Mouse (Mus musculus): Measurements from ENCODE around the gene Sod2. TPM values are rescaled to one million over a fixed set of nuclear protein-coding genes. Genes with fewer than 3 reads are reported as not detected.
"Not testable (repeated sequence)": the region's sequence is repeated elsewhere in the genome, so short reads cannot be mapped to it uniquely, and the experiment has no call there.

Gene Sod2
- polyA plus RNA-seq, 1 experiment from 2014 or later: 560 TPM

GRCm38 (mm10) chr17:13052124-13052813, 45.6 kb downstream of the Sod2 start, which contains the start of gene Gpr31b:
Gpr31b (minus strand) TSS chr17:13052296.
- WGBS: 50% methylated on average over 1 of the region's 8 CpGs
- not testable (repeated sequence) for ATAC-seq (replicated peaks; ENCODE audit: extremely low read depth, insufficient read depth, low FRiP score); H3K27ac ChIP-seq (ENCODE audit: low read length); H3K4me3 ChIP-seq (ENCODE audit: low read length); H3K9ac ChIP-seq (ENCODE audit: low read length); H3K9me3 ChIP-seq (replicated peaks; ENCODE audit: control insufficient read depth, low read length); H3K4me2 ChIP-seq (ENCODE audit: low read depth, low read length); H3K4me1 ChIP-seq (ENCODE audit: control insufficient read depth, insufficient read depth, low read length); H3K36me3 ChIP-seq (ENCODE audit: control insufficient read depth, insufficient read depth); H3K27me3 ChIP-seq (ENCODE audit: control insufficient read depth, insufficient read depth, low read length)

DNA sequence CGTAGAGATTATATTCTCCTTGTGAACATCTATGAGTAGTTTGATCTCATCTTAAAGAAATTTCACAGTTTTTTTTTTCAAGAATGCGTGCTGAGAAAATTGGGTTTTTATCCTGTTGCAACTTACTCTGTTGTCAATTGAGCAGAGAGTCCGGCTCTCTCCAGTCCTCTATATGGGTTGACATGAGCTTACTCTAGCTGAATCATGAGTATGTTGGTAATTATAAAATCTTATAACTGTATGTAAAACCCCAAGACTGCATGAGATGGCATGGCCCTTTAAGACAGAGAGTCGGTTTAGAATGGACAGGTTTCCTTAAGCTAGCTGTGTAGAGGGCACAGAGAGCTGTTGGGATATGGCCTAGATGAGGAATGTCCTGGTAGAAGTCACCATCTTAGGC, 54.2 kb downstream of the Sod2 start, which contains the start of gene Tcp10b:
TSS of gene Tcp10b (plus strand) at position 301 of the 400 bp plus-strand sequence.
- H3K4me1 ChIP-seq (ENCODE audit: control insufficient read depth, insufficient read depth, low read length); H3K9me3 ChIP-seq (replicated peaks; ENCODE audit: control insufficient read depth, low read length); H3K9ac ChIP-seq (ENCODE audit: low read length); H3K4me2 ChIP-seq (ENCODE audit: low read depth, low read length); H3K27ac ChIP-seq (ENCODE audit: low read length); H3K4me3 ChIP-seq (ENCODE audit: low read length); H3K27me3 ChIP-seq (ENCODE audit: control insufficient read depth, insufficient read depth, low read length); H3K36me3 ChIP-seq (ENCODE audit: control insufficient read depth, insufficient read depth); ATAC-seq (replicated peaks; ENCODE audit: extremely low read depth, insufficient read depth, low FRiP score): not testable (repeated sequence)
- WGBS: 85% methylated on average over 4 of the region's 4 CpGs

- 41% methylated on average over 2 of the region's 7 CpGs for WGBS
- not testable (repeated sequence) for ATAC-seq (replicated peaks; ENCODE audit: extremely low read depth, insufficient read depth, low FRiP score); H3K36me3 ChIP-seq (ENCODE audit: control insufficient read depth, insufficient read depth)
Observed at GRCm38 (mm10) chr17:13062882-13063281, 56.2 kb downstream of the Sod2 start.

DNA sequence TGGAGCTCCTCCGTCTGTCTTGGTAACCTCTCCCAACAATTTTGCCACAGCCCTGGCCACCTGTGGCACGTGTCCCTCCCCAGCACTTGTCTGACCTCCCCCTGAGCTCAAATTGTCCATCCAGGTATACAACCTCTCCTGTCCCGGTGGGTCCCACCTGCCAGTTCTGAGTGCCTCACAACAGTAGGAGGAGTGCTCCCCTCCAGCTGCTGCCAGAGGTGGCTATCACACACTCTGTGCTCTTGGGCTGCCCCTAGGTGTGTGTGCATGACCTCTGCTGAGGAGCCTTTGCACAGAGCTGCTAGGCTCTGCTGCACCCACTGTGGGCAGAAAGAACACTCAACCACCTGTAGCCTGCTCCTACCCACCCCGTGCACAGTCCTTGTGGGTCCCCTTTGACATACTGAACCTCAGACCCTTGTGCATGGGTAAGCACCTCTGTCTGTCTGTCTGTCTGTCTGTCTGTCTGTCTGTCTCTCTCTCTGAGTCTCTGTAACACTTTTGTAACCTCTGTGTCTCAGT, 61.3 kb downstream of the Sod2 start:
- ATAC-seq (replicated peaks; ENCODE audit: extremely low read depth, insufficient read depth, low FRiP score); H3K4me3 ChIP-seq (ENCODE audit: low read length); H3K4me1 ChIP-seq (ENCODE audit: control insufficient read depth, insufficient read depth, low read length); H3K36me3 ChIP-seq (ENCODE audit: control insufficient read depth, insufficient read depth); H3K4me2 ChIP-seq (ENCODE audit: low read depth, low read length); H3K27ac ChIP-seq (ENCODE audit: low read length); H3K9me3 ChIP-seq (replicated peaks; ENCODE audit: control insufficient read depth, low read length); H3K27me3 ChIP-seq (ENCODE audit: control insufficient read depth, insufficient read depth, low read length); H3K9ac ChIP-seq (ENCODE audit: low read length): not testable (repeated sequence)
- WGBS: 80% methylated on average over 1 of the region's 4 CpGs

More at GRCm38 (mm10) chr17:13062882-13063281, 56.2 kb downstream of the Sod2 start:
- not testable (repeated sequence) for H3K27me3 ChIP-seq (ENCODE audit: control insufficient read depth, insufficient read depth, low read length); H3K9ac ChIP-seq (ENCODE audit: low read length); H3K4me2 ChIP-seq (ENCODE audit: low read depth, low read length); H3K9me3 ChIP-seq (replicated peaks; ENCODE audit: control insufficient read depth, low read length); H3K27ac ChIP-seq (ENCODE audit: low read length); H3K4me3 ChIP-seq (ENCODE audit: low read length); H3K4me1 ChIP-seq (ENCODE audit: control insufficient read depth, insufficient read depth, low read length)

DNA sequence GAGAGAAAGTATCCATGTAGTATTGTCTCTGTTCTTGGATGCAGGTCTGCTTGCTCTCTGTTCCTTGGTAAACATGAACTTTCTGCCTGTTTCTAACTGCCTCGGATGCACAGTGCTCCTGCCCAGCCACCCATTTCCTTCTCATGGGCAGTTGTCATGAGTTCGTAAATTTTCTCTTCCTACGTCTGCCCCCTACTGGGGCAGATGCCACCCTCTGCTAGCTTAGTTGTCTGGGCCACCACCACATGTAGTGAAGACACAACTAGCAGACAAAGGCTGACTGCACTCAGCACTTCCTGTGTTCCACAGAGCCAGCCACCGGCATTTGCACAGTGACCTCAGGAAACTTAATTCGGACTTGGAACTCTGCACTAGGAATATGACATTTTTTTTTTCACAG, 62.6 kb downstream of the Sod2 start:
- 71% methylated on average over 3 of the region's 5 CpGs for WGBS
- H3K27me3 ChIP-seq (ENCODE audit: control insufficient read depth, insufficient read depth, low read length); H3K36me3 ChIP-seq (ENCODE audit: control insufficient read depth, insufficient read depth); H3K9ac ChIP-seq (ENCODE audit: low read length); H3K4me3 ChIP-seq (ENCODE audit: low read length); ATAC-seq (replicated peaks; ENCODE audit: extremely low read depth, insufficient read depth, low FRiP score); H3K4me2 ChIP-seq (ENCODE audit: low read depth, low read length); H3K4me1 ChIP-seq (ENCODE audit: control insufficient read depth, insufficient read depth, low read length); H3K27ac ChIP-seq (ENCODE audit: low read length); H3K9me3 ChIP-seq (replicated peaks; ENCODE audit: control insufficient read depth, low read length): not testable (repeated sequence)

Other genes with a start within 250 kb of the Sod2 start
- gene Igf2r, start 237.2 kb upstream of the Sod2 start, polyA plus RNA-seq (2015; fragmentation: Nextera tagmentation; extraction: Ambion mirVana): 98.0 and 133 TPM in 2 replicates
- 0.47 and 0.50 TPM in 2 replicates for gene Mas1, start 138.7 kb upstream of the Sod2 start, polyA plus RNA-seq (2015; fragmentation: Nextera tagmentation; extraction: Ambion mirVana)
- gene Mrgprh, start 130.8 kb upstream of the Sod2 start, polyA plus RNA-seq (2015; fragmentation: Nextera tagmentation; extraction: Ambion mirVana): 0.24 TPM in 1 of 2 replicates, not detected in the other
- 0.47 and 1.2 TPM in 2 replicates for gene Pnldc1, start 96.6 kb upstream of the Sod2 start, polyA plus RNA-seq (2015; fragmentation: Nextera tagmentation; extraction: Ambion mirVana)
- 304 and 341 TPM in 2 replicates for gene Tcp1, start 91.1 kb upstream of the Sod2 start, polyA plus RNA-seq (2015; fragmentation: Nextera tagmentation; extraction: Ambion mirVana)
- 191 and 213 TPM in 2 replicates for gene Mrpl18, start 90.5 kb upstream of the Sod2 start, polyA plus RNA-seq (2015; fragmentation: Nextera tagmentation; extraction: Ambion mirVana)
- gene Acat3, start 66.2 kb upstream of the Sod2 start, polyA plus RNA-seq (2015; fragmentation: Nextera tagmentation; extraction: Ambion mirVana): 0.30 and 0.33 TPM in 2 replicates
- gene Acat2, start 46.1 kb upstream of the Sod2 start, polyA plus RNA-seq (2015; fragmentation: Nextera tagmentation; extraction: Ambion mirVana): 31.6 and 31.7 TPM in 2 replicates
- gene Wtap, start 12.7 kb upstream of the Sod2 start, polyA plus RNA-seq (2015; fragmentation: Nextera tagmentation; extraction: Ambion mirVana): 75.2 and 75.8 TPM in 2 replicates
- gene Gpr31b, start 45.5 kb downstream of the Sod2 start, polyA plus RNA-seq (2015; fragmentation: Nextera tagmentation; extraction: Ambion mirVana): 0.13 and 0.19 TPM in 2 replicates
- gene Tcp10b, start 54.3 kb downstream of the Sod2 start, polyA plus RNA-seq (2015; fragmentation: Nextera tagmentation; extraction: Ambion mirVana): 0.08 and 0.21 TPM in 2 replicates
- not detected in 2 replicates for gene Unc93a, start 125.0 kb downstream of the Sod2 start, polyA plus RNA-seq (2015; fragmentation: Nextera tagmentation; extraction: Ambion mirVana)
- not detected in 2 replicates for gene Smok2a, start 214.3 kb downstream of the Sod2 start, polyA plus RNA-seq (2015; fragmentation: Nextera tagmentation; extraction: Ambion mirVana)
- not detected in 2 replicates for gene Smok2b, start 223.4 kb downstream of the Sod2 start, polyA plus RNA-seq (2015; fragmentation: Nextera tagmentation; extraction: Ambion mirVana)